Mouse (Mus musculus) left cerebral cortex, postnatal 14 days (tissue): Measurements from ENCODE around the gene Aig1. TPM values are rescaled to one million over a fixed set of nuclear protein-coding genes. Genes with fewer than 3 reads are reported as not detected.
"Not testable (repeated sequence)": the region's sequence is repeated elsewhere in the genome, so short reads cannot be mapped to it uniquely, and the experiment has no call there.

Source experiments
- DNase-seq, 2 experiments: peaks; one replicate each; pipeline ENCODE4 v3.0.0; 2021 to 2022; ENCODE audit warnings: low spot score in 2 of 2, mixed read lengths in 1 of 2
- intact Hi-C: fragments of 180-260 bp; cut with DNase I; formaldehyde crosslinking; loops from one replicate; pipeline ENCODE4 v1.15.1; 2025
- long read RNA-seq, 2 experiments: library from polyadenylated mRNA; stranded (forward); transcript quantifications; one replicate each; pipeline ENCODE4 v2.0.0; 2021
- total RNA-seq, 2 experiments: library from RNA; stranded (reverse); gene quantifications; 2 replicates each; pipeline ENCODE4 v1.2.3; 2021

Gene Aig1
- 10 to 100 TPM; 68.6 to 77.5 TPM for total RNA-seq
- long read RNA-seq, experiment 1, transcript Aig1-205 (6 exons, 1,554 nt) = major isoform, 81 of 99 reads
- long read RNA-seq, experiment 1, partial matches to known transcripts = 4 of 99 reads
- long read RNA-seq, experiment 1, other reads (novel, unspliced or antisense) = 13 of 99 reads
- long read RNA-seq, experiment 2, transcript Aig1-205 (6 exons, 1,554 nt) = major isoform, 37 of 48 reads
- long read RNA-seq, experiment 2, partial matches to known transcripts = 2 of 48 reads
- long read RNA-seq, experiment 2, other reads (novel, unspliced or antisense) = 8 of 48 reads

DNA sequence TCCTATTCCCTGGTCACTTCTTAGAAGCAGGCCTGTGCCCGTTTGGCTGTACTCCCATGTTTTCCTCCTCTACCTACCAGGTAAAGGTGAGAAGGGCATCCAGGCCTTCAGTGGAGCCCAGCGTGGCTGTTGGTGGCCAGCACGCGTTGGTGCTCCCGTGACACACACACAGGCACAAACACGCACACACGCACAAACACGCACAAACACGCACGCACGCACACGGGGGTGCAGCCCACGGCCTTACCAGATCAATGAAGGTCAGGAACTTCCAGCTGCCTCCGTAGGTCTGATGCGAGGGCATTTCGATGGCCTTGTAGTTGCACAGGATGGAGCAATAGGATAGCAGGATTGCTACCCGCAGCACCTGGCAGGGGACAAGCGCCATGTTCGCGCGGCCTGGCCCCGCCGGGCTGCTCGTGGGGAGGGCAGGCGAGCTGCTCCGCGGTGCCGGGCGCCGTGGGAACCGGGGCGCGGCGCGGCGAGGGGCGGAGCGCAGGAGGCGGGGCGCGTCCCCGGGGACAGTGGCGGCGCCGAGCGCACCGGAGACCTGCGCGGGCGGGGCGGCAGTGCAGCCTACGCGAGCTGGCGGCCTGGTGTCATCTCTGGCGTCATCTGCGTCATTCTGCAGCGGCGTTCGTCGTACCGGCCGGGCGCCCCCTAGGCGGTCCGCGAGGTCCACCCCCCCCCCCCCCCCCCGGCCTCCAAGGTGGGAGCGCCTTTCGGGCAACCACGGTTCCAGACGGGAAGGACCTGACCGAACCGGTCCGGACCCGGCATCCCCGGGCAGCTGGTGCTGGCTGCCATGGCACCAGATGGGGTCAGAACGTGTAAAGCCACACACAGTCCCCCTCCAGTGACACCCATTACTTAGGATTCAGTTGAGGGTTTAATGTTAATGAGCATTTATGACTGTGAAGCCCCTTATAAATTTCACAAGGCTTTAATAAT lies at the start of gene Aig1:
TSS of gene Aig1 (minus strand) at position 610 of the 951 bp plus-strand sequence.
- intact Hi-C loops = loop anchor here (2.0 to 10.0 kb wide), 3 partner anchors 96 to 524 kb away; no protein-coding TSS in a partner anchor
- DNase-seq = peak; percentile 60 to 77

DNA sequence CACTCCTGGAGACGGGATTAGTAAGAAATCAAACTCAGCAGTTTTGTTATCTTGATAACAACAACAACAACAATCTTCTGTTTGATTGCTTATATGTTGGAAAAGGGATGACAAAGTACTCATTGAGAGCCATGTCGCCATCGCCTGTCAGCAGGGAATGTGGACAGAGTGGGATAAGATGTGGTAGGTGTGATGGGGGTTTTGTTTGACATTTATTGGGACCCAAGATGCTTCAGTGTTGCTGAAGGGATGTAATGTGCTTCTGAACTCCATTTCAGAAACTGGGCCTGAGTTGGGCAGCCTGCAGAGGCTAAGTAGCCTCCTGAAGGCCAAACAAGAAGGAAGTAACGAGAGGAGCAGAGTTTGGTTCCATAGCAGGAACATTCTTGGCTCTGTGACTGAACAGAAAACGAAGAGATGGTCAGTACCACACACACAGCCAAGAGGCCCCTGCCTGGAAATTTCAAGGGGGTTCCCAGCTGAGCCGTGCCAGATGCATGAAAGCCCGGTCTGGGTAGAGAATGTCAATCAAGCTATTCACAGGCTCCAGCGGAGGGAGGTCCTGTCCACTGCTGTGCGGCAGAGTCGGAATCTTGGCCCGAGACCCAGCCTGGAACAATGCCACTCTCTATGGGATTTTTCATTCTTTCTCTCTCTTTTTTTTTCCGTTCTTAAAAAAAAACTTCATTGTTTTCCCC lies 48.0 kb upstream of the Aig1 start:
- intact Hi-C loops = no loop called here
- peak; percentile 15 to 36 for DNase-seq

DNA sequence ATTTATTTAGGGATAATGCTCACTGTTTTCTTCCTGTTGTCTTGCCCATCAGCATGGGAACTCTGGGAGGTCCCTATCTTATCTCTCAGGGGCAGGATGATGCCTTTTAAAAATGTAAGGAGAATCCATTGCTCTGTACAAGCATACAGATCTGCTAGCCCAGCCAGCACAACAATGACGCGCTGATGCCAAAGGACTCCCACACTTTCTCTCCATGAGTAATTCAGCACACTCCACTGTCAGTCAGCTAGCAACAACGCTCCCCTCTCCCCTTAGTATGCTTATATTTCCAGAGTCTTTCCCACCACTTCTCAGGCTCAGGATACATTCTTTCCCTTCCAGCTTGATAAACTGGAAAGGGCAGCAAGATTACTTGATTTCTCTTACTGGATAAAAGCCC lies 46.4 kb upstream of the Aig1 start:
- peak in 1 of 2 experiments; percentile 23 for DNase-seq
- intact Hi-C loops = no loop called here

DNA sequence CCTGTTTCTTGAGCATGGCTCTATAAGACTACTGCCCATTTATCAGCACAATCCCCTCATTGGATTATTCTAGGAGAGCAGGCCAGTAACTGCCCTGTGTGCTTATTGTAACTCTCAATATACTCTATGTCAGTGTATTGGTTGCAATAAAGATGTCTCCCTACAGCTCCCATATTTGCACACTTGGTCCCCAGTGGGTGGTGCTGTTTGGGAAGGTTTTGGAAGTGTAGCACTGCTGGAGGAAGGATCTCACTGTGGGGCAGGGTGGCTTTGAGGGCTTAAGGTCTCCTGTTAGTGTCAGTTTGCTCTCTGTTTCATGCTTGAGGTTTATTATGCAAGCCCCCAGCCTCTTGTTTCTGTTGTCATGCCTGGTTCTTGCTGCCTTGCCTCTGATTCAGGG lies 44.9 kb upstream of the Aig1 start:
- peak in 1 of 2 experiments; percentile 13 for DNase-seq
- intact Hi-C loops = no loop called here

DNA sequence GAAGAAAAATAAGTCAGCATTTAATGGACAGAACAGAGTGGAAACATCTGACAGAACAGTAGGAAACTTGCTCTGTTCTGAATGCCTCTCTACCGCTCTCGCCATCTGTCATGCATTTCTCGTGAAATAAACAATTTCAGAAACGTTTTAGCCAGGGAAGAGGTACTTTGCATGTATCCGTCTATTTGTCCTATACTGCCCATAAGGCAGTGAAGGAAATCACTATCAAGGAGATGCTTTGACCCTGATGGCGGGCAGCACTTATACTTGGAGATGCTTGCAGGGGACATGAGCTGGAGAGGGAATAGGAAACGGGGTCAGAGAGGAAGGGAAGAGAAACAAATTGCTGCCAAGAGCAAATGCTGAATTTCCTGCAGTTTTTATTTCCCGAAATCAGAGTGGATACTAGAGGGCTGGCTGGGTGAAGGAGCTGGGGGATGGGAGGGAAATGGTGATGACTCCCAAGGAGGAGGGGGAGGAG lies 37.5 kb upstream of the Aig1 start:
- intact Hi-C loops = no loop called here
- peak in 1 of 2 experiments; percentile 8 for DNase-seq

DNA sequence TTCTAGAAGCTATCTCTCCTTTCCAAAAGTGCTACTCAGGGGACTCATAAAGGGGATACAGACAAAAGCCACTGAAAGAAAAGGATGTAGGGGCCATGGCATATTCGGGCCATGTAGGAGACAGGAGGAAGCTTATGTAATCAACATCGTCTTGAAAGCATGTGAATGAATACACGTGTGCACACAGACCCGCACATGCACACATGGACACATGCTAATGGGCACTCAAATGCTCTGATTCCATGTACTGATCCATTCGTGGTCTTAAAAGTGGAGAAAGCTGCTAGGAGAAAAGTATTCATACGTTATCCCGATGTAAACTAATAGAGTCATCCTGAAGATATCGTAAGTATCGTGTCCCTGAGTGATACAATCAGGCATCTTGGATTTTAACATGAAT lies 36.8 kb upstream of the Aig1 start:
- intact Hi-C loops = no loop called here
- DNase-seq = no peak

DNA sequence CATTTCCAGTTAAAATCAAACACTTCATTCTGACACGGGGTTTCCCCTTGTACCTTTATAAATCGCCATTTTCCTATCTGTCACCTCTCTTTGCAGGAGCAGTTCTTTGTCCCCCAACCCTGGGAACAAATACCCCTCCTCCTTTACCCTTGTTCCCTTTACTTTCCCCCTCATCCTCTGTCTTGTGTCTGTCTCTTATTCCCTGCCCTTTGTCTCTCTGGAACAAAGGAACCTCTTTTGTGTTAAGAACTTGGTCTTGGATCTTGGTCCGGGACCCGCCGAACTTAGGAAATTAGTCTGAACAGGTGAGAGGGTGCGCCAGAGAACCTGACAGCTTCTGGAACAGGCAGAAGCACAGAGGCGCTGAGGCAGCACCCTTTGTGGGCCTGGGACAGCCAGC lies 24.0 kb upstream of the Aig1 start:
- intact Hi-C loops, DNase-seq: not testable (repeated sequence)

DNA sequence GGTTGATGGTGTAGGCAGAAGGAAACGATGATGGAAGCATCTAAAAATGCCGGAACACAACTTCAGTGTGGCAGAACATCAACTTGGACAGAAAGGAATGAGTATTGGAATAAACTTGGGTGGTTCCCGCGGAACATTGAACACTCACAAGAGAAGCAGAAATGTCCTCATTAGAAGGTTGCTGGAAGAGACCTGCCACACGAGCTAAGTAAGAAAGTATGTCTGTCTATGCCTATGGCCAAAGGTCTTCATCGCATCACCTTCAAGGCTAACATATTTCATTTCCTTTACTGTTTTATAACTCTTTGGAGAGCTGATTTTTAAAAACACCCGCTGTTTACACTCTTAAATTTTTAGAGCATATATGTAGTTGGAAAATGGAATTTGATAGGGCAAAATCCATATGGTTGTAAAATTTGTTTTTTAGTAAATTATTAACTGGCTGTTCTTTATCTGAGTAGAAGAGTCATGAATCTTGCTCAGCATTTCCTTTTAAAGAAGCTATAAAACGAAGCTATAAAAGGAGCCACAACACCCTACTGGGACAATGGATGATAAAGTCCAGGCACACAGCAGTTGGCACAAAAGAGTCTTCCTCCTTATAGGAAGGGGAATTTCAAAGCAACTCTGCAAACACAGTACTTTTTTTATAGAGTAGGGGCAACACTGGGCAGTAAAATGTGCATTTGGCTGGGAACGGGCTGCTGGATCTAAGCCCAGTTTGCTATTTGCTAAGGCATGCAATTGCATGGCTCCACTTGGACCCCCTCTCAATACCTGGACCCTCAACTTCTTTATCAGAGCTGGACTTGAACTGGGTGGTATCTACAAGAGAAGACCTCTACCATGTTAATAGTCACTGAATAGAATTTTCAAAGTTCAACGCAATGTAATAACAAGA lies 14.4 kb upstream of the Aig1 start:
- intact Hi-C loops = no loop called here
- no peak for DNase-seq

DNA sequence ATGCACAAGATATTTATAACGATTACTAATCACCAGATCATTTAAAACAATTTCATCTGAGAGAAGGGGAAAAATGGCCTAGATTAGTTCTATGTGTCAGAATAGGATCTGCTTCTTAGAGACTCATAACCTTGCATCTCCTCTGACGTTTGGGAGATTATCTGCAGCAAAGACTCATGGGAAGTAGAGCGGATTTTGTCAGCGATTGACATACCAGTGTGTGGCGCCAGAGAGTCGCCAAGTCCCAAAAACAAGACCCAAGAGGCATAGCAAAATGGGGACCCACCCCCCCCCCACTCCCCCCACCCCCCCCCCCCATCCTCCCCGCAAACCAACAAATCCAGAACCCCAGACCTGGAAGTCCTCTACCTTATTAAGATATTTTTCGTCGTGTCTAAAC lies 13.7 kb upstream of the Aig1 start:
- no peak for DNase-seq
- intact Hi-C loops = no loop called here

DNA sequence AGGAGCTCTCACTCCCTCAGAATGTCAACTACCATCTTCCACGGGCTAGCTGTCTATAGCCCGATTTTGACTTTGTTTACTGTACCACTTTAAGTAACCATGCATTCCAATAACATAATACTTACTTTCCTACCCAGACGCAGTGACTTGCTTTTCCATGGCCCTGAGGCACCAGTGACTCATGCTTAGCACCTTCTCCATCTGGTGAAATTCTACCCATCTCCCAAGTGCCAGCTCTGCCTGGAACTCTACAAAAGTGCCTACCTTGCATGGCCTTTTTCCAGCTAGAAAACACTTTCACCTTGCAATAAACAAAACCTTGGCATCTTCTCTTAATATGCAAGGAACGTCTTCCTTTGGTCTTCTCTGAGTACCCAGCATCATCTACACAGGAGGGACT lies 9.9 kb upstream of the Aig1 start:
- DNase-seq = no peak
- intact Hi-C loops = no loop called here

DNA sequence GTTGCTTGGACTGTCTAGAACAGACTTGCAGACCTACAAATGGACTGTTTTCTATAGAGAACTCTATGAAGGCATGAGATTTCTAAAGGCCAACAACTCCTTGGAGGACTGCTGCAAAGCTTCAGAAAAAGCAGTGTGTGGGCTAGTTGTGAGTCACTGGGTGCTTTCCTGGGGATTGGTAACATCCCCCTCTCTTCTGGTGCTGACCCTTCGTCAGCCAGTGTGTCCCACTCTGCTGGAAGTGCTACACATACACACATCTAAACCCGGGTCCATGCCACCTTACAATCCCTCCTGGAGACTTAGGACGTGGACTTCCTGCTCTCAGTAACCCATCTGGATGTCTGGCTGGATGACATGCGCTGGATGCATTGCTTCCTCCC lies 6.2 kb upstream of the Aig1 start:
- intact Hi-C loops = no loop called here
- DNase-seq = no peak

DNA sequence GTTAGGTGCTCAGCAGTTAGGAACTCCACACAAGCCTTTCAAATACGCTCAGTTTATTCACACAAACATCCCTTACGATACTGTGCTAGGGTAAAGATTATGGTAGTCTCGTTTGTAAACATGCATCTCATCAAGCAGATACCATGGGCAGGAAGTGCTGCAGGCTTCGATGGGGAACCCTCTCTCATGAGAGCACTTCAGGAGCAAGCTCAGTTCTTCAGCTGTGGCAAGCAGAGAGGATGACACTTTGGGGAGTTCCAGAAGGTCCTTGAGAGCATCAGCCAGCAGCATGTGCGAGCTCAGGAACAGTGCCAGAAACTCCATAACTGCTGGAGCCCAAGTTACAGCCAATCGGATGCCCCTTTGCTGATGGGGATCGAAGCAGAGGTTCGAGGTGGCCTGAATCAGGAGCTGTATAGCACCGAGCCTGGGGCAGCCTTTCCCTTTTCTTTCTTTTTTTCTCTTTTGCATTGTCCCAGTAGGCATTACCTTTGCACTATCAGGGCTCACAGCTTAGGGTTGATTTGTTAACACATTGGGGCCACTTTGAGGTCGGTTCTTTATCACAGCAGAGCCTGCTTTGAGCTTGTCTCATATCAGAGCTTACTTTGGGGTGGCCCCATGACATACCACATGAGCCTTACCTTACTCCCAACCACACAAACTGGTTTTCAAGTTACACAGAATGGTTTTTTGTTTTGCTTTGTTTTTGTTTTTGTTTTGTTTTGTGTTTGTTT lies 5.7 kb upstream of the Aig1 start:
- intact Hi-C loops = no loop called here
- no peak for DNase-seq

DNA sequence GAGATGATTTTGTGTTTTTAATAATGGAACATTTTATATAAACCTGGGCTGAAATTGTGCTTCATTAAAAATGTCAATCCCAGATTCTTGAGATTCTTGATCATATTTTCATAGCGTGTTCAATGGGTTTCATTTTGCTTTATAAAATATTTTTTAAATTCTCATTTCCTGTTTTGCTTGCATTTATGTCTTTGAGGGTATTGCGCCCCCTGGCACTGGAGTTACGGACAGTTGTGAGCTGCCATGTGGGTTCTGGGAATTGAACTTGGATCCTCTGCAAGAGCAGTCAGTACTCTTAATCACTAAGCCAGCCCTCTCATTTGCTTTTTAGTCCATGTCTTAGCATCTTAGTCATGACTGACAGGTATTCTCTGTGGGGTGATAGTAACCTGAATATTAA lies 1.8 kb upstream of the Aig1 start:
- DNase-seq = no peak
- intact Hi-C loops = no loop called here

DNA sequence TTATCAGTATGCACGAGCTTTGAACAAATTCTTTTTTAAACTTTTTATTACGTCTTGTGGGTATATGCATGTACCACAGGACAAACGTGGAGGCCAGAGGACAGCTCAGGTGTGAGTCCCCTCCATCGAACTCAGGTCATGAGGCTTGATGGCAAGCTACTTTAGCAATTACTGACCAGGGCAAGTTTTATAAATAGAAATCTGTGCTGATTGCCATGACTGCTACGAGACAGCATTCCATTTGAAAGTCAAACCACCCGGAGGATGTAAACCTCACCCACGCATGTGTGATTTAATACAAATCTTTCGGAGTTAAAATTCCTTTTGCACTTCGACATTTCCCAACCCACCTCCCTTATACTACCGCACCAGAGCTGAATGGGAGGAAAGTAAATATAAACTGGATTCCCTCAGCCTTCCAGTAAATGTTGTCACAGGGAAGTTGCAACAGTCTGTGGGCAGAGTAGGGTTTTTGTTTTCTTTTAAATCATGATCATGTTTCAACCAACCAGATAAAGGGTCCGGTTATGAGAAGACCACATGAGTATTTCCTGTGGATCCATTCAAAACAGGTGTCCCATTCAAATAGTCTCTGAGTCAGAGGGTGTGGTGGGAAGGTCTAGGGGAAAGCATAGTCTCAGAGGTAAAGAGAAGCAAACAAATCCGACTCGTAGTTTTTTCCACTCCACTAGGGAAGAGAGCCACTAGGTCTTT lies 699 bp upstream of the Aig1 start:
- intact Hi-C loops = loop anchor here (2.0 to 10.0 kb wide), 3 partner anchors 95 to 523 kb away; no protein-coding TSS in a partner anchor
- no peak for DNase-seq

DNA sequence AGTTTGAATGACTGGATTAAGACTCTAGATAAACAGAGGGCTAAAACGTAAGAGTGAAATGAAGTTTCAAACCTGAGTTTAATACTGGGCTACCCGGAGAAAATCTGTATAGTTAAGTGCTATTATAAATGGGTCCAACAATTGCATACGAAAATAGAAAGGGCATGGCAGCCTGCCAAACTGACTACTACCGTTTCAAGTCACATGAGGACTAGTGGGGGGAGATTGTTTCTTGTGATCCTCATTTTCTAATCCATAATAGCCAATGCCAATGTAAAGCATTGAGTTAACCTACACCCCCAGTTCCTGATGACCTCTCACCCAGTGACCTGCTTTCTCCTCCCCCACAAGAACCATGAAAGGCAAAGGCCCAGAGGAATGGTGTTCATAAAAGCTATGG lies 2.4 kb downstream of the Aig1 start:
- intact Hi-C loops = loop anchor here (5.0 to 10.0 kb wide), 2 partner anchors 302 to 526 kb away; no protein-coding TSS in a partner anchor
- DNase-seq = no peak

DNA sequence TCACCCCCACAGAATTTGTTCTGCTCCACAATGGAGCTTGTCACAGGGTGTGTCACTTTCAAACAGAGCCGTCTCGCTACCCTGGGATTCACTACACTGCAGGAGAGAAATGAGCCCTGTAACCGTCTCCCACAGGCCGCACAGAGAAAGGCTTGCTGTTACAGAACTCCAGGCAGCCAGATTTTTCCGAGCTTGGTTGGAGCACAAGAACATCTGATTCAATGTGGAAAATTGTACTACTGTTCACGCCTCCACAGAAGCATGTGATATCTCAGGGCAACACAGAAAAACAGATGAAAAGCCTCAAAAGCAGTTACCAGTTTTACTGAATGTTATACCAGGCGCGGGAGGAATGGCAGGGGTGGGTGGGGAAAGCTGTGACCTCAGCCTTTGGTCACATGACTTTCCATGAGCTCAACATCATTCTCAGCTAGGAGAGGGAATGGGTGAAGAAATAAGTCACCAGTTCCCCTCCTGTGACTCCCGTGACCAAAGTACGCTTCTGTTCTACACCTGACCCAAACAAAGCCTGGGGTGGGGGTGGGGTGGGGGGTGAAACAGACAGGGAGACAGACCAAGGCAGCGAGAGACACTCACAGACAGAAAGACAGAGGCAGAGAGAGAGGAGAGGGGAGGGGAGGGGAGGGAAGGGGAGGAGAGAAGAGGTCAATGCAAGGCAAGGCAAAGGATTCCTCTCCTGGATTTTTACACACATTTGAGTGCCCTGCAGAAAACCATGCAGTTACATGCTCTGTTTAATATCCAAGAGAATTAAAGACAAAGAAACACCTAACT lies 7.5 kb downstream of the Aig1 start:
- peak; percentile 64 to 88 for DNase-seq
- intact Hi-C loops = loop anchor here (10.0 kb wide), 1 partner anchor 297 kb away; no protein-coding TSS in a partner anchor

DNA sequence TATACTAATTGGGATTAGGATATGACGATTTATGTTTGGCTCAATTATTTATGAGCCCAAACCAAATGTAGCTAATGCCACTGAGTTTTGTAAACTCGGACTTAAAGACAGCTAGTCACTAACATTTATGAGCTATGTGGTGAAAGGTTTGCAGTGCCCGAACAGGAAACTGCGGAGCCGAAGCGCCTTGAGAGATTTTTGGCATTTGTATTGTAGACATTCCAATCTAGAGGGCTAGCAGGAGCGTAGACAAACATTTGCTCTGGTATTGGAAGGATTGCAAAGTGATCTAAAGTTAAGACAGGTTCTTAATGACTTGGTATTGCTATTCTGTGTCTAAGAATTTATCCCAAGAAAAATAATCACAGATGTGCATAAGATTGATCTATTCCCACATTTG lies 12.3 kb downstream of the Aig1 start:
- intact Hi-C loops = no loop called here
- DNase-seq = no peak
